Mouse (Mus musculus) ovary, postnatal 36 days (tissue): ENCODE results near the gene Terb2.

Experiments used
- DNase-seq: peaks from one replicate; pipeline ENCODE4 v3.0.0; 2022; ENCODE audit warnings: low spot score, mixed read lengths

Gene Terb2

GRCm38 (mm10) chr2:122233341-122233740 lies 47.3 kb downstream of the Terb2 start:
- no peak for DNase-seq

- DNase-seq = peak; percentile 7
Observed at GRCm38 (mm10) chr2:122233759-122234557, 47.9 kb downstream of the Terb2 start.

GRCm38 (mm10) chr2:122234611-122235288 lies 48.7 kb downstream of the Terb2 start, which contains the start of gene Sord:
Gene Sord, plus strand, starts transcription at chr2:122234749.
- peak; percentile 76 for DNase-seq

- DNase-seq = no peak
Observed at GRCm38 (mm10) chr2:122235425-122235824, 49.4 kb downstream of the Terb2 start.

- no peak for DNase-seq
Observed at GRCm38 (mm10) chr2:122236321-122236720, 50.2 kb downstream of the Terb2 start.

GRCm38 (mm10) chr2:122237891-122238470 lies 51.9 kb downstream of the Terb2 start:
- no peak for DNase-seq

GRCm38 (mm10) chr2:122240735-122241134 lies 54.7 kb downstream of the Terb2 start:
- no peak for DNase-seq

- DNase-seq = no peak
Observed at GRCm38 (mm10) chr2:122241226-122241625, 55.2 kb downstream of the Terb2 start.

GRCm38 (mm10) chr2:122241935-122242334 lies 55.9 kb downstream of the Terb2 start:
- DNase-seq = no peak

GRCm38 (mm10) chr2:122243671-122244131 lies 57.6 kb downstream of the Terb2 start:
- peak; percentile 57 for DNase-seq

GRCm38 (mm10) chr2:122247786-122248185 lies 61.7 kb downstream of the Terb2 start:
- no peak for DNase-seq

GRCm38 (mm10) chr2:122255997-122256396 lies 69.9 kb downstream of the Terb2 start:
- DNase-seq = no peak
